Mouse (Mus musculus) kidney, embryonic 15.5 days (tissue): Measurements from ENCODE around the gene Ppp2r5c. TPM values are rescaled to one million over a fixed set of nuclear protein-coding genes. Genes with fewer than 3 reads are reported as not detected.
A peak's percentile ranks its signal among the peaks of the same experiment; 100 is the strongest.

ENCODE experiments used
- ATAC-seq: fragments of 200-750 bp; cut with Nextera tagmentation; replicated peaks from 2 replicates; pipeline ENCODE4 v1.8.0; 2017; ENCODE audit warnings: moderate TSS enrichment; ENCODE audit not compliant: low FRiP score
- H3K27ac ChIP-seq: fragments of 300-500 bp; sonication (generic); 2 replicates; pipeline ENCODE4 v1.5.1; 2015; ENCODE audit warnings: mild to moderate bottlenecking, inconsistent platforms
- H3K27me3 ChIP-seq: fragments of 300-500 bp; sonication (generic); 2 replicates; pipeline ENCODE4 v1.6.1; 2015; ENCODE audit warnings: inconsistent platforms
- H3K36me3 ChIP-seq: fragments of 300-500 bp; sonication (generic); 2 replicates; pipeline ENCODE4 v1.6.1; 2015; ENCODE audit warnings: inconsistent platforms
- H3K4me1 ChIP-seq: fragments of 300-500 bp; sonication (generic); 2 replicates; pipeline ENCODE4 v1.6.1; 2015; ENCODE audit warnings: inconsistent platforms
- H3K4me2 ChIP-seq: fragments of 300-500 bp; sonication (generic); 2 replicates; pipeline ENCODE4 v1.6.1; 2015; ENCODE audit warnings: moderate library complexity, mild to moderate bottlenecking, inconsistent platforms
- H3K4me3 ChIP-seq: fragments of 300-500 bp; sonication (generic); replicated peaks from 2 replicates; pipeline ENCODE4 v1.5.1; 2015; ENCODE audit warnings: mild to moderate bottlenecking, inconsistent platforms
- H3K9ac ChIP-seq: fragments of 300-500 bp; sonication (generic); 2 replicates; pipeline ENCODE4 v1.6.1; 2015; ENCODE audit warnings: mild to moderate bottlenecking, inconsistent platforms
- H3K9me3 ChIP-seq: fragments of 300-500 bp; sonication (generic); replicated peaks from 2 replicates; pipeline ENCODE4 v1.6.1; 2016; ENCODE audit warnings: inconsistent platforms
- whole genome bisulfite sequencing: fragments of 180-500 bp; shearing (Covaris S2); methylation state at CpG from one replicate; pipeline ENCODE4 v1.1.7; 2015; ENCODE audit warnings: mixed read lengths; 5-methylcytosine and 5-hydroxymethylcytosine counted together
- polyA plus RNA-seq: library from polyadenylated mRNA; unstranded; fragments of >200 nt; fragmentation: Nextera tagmentation; extraction: Ambion mirVana; gene quantifications from 2 replicates; pipeline ENCODE4 v1.2.1, GENCODE M21; 2015

Ppp2r5c gene
- polyA plus RNA-seq, result 141 and 143 TPM in 2 replicates

GRCm38 (mm10) chr12:110446290-110447170 is at the start of gene Ppp2r5c:
Gene Ppp2r5c, plus strand, starts transcription at chr12:110447120.
- peak; percentile 97 for ATAC-seq
- H3K4me2 ChIP-seq, result peak within 1 kb of the TSS; percentile 91

GRCm38 (mm10) chr12:110398351-110398750 is 48.6 kb upstream of the Ppp2r5c start:
- Histone ChIP-seq H3K27ac (no peak overlapping the region), H3K4me3 (no peak overlapping the region), H3K27me3 (peaks cover 9% of the 10 kb centered on the region; the same call in 1 of the 2 replicates), H3K36me3 (no peaks in the 10 kb centered on the region), H3K9me3 (no peaks in the 10 kb centered on the region), H3K4me1 (no peaks in the 10 kb centered on the region), H3K9ac (no peak overlapping the region), H3K4me2 (no peak overlapping the region)
- 23% methylated on average over 8 of the region's 8 CpGs for WGBS
- ATAC-seq, result no peak

More at GRCm38 (mm10) chr12:110446290-110447170, at the start of gene Ppp2r5c:
- Histone ChIP-seq H3K27ac (peak within 1 kb of the TSS; percentile 98), H3K9me3 (no peaks in the 10 kb centered on the region), H3K27me3 (peaks cover 14% of the 10 kb centered on the region; the same call in 1 of the 2 replicates), H3K9ac (peak within 1 kb of the TSS; percentile 87), H3K4me1 (peaks cover 16% of the 10 kb centered on the region), H3K36me3 (0 out of 2 replicates have a peak, but pooled peaks cover 3% of the 10 kb centered on the region), H3K4me3 (peak within 1 kb of the TSS; percentile 95)
- under 1% methylated on average over 68 of the region's 86 CpGs for WGBS

DNA sequence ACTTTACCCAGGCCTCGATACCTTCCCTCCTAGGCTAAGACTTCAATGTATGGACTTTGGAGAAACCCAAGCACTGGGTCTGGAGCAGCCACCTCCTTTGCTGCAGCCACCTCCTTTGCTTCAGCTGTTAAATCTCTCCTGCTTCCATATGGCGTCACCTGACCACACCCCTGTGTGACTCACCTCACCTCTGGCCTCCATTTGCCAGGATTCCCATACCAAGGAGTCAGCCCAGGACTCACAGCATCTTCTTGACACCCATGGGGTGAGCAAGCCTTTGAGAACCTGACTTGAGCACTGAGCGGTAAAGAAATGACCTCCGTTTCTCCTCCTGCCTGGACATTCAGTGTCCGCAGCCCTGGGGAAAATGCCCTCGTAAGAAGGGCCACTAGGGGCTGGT is 47.8 kb upstream of the Ppp2r5c start:
- Histone ChIP-seq H3K9ac (no peak overlapping the region), H3K27me3 (peaks cover 1% of the 10 kb centered on the region; the same call in 1 of the 2 replicates), H3K36me3 (no peaks in the 10 kb centered on the region), H3K4me1 (no peaks in the 10 kb centered on the region), H3K9me3 (no peaks in the 10 kb centered on the region), H3K4me2 (no peak overlapping the region), H3K4me3 (no peak overlapping the region), H3K27ac (no peak overlapping the region)
- no peak for ATAC-seq
- 85% methylated on average over 6 of the region's 6 CpGs for WGBS

DNA sequence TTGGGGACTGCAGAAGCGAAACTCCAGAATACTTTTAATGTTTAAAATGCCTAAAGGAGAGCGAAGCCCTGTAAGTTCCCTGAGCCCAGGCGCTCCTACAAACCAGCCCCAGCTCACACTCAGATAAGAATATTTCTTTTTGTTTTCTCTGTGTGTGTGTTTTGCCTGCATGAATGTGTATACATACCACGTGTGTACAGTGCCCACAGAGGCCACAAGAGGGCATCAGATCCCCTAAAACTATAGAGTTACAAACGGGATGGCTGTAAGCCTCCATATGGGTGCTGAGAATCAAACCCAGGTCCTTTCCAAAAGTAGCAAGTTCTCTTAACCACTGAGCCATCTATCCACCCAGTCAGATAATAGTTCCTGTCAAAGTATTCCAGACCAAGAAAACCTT is 46.0 kb upstream of the Ppp2r5c start:
- H3K27me3 ChIP-seq, result no peaks in the 10 kb centered on the region; the same call in 1 of the 2 replicates
- H3K4me3 ChIP-seq, result no peak overlapping the region
- no peak overlapping the region for H3K4me2 ChIP-seq
- WGBS, result 88% methylated on average over 5 of the region's 5 CpGs
- H3K4me1 ChIP-seq, result no peaks in the 10 kb centered on the region
- ATAC-seq, result no peak
- no peak overlapping the region for H3K27ac ChIP-seq
- no peaks in the 10 kb centered on the region for H3K9me3 ChIP-seq
- H3K9ac ChIP-seq, result no peak overlapping the region
- no peaks in the 10 kb centered on the region for H3K36me3 ChIP-seq

- H3K36me3 ChIP-seq, result no peaks in the 10 kb centered on the region
- WGBS, result 89% methylated on average over 4 of the region's 4 CpGs
- H3K4me2 ChIP-seq, result no peak overlapping the region
- H3K4me3 ChIP-seq, result no peak overlapping the region
- H3K9me3 ChIP-seq, result no peaks in the 10 kb centered on the region
- H3K9ac ChIP-seq, result no peak overlapping the region
- H3K27ac ChIP-seq, result no peak overlapping the region
- no peak for ATAC-seq
- H3K4me1 ChIP-seq, result no peaks in the 10 kb centered on the region
- H3K27me3 ChIP-seq, result no peaks in the 10 kb centered on the region; the same call in 1 of the 2 replicates
Measured at GRCm38 (mm10) chr12:110401871-110402270, 45.0 kb upstream of the Ppp2r5c start.

GRCm38 (mm10) chr12:110416244-110416643 is 30.7 kb upstream of the Ppp2r5c start:
- H3K4me1 ChIP-seq, result peaks cover 11% of the 10 kb centered on the region; the same call in 1 of the 2 replicates
- H3K4me2 ChIP-seq, result no peak overlapping the region
- WGBS, result 47% methylated on average over 3 of the region's 3 CpGs
- H3K27me3 ChIP-seq, result 0 out of 2 replicates have a peak, but pooled peaks cover 8% of the 10 kb centered on the region
- no peak for ATAC-seq
- no peaks in the 10 kb centered on the region for H3K9me3 ChIP-seq
- H3K4me3 ChIP-seq, result no peak overlapping the region
- no peak overlapping the region for H3K27ac ChIP-seq
- no peak overlapping the region for H3K9ac ChIP-seq
- no peaks in the 10 kb centered on the region for H3K36me3 ChIP-seq

GRCm38 (mm10) chr12:110417023-110417986 is 29.6 kb upstream of the Ppp2r5c start:
- 51% methylated on average over 28 of the region's 28 CpGs for WGBS
- Histone ChIP-seq H3K9ac (no peak overlapping the region), H3K9me3 (no peaks in the 10 kb centered on the region), H3K27me3 (0 out of 2 replicates have a peak, but pooled peaks cover 8% of the 10 kb centered on the region), H3K36me3 (no peaks in the 10 kb centered on the region), H3K4me1 (peaks cover 11% of the 10 kb centered on the region; the same call in 1 of the 2 replicates), H3K4me3 (no peak overlapping the region), H3K4me2 (peak overlapping the region; percentile 24), H3K27ac (no peak overlapping the region)
- no peak for ATAC-seq

- 45% methylated on average over 20 of the region's 20 CpGs for WGBS
- ATAC-seq, result peak; percentile 54
- no peaks in the 10 kb centered on the region for H3K36me3 ChIP-seq
- no peaks in the 10 kb centered on the region for H3K9me3 ChIP-seq
- no peak overlapping the region for H3K4me3 ChIP-seq
- H3K27me3 ChIP-seq, result 0 out of 2 replicates have a peak, but pooled peaks cover 8% of the 10 kb centered on the region
- H3K4me2 ChIP-seq, result peak overlapping the region; percentile 24
- peaks cover 11% of the 10 kb centered on the region; the same call in 1 of the 2 replicates for H3K4me1 ChIP-seq
- H3K9ac ChIP-seq, result no peak overlapping the region
- no peak overlapping the region for H3K27ac ChIP-seq
Measured at GRCm38 (mm10) chr12:110417987-110418734, 28.8 kb upstream of the Ppp2r5c start.

- Histone ChIP-seq H3K9me3 (no peaks in the 10 kb centered on the region), H3K27ac (no peak overlapping the region), H3K27me3 (0 out of 2 replicates have a peak, but pooled peaks cover 8% of the 10 kb centered on the region), H3K9ac (no peak overlapping the region), H3K36me3 (no peaks in the 10 kb centered on the region), H3K4me2 (no peak overlapping the region), H3K4me3 (no peak overlapping the region), H3K4me1 (peaks cover 11% of the 10 kb centered on the region; the same call in 1 of the 2 replicates)
- 34% methylated on average over 8 of the region's 8 CpGs for WGBS
- ATAC-seq, result peak; percentile 36; the same call in 1 of the 2 replicates
Measured at GRCm38 (mm10) chr12:110418735-110419350, 28.1 kb upstream of the Ppp2r5c start.

GRCm38 (mm10) chr12:110419879-110420278 is 27.0 kb upstream of the Ppp2r5c start:
- H3K9ac ChIP-seq, result no peak overlapping the region
- no peaks in the 10 kb centered on the region for H3K9me3 ChIP-seq
- no peak for ATAC-seq
- H3K27me3 ChIP-seq, result 0 out of 2 replicates have a peak, but pooled peaks cover 8% of the 10 kb centered on the region
- no peak overlapping the region for H3K4me2 ChIP-seq
- no peaks in the 10 kb centered on the region for H3K36me3 ChIP-seq
- no peak overlapping the region for H3K4me3 ChIP-seq
- WGBS, result 40% methylated on average over 2 of the region's 2 CpGs
- no peak overlapping the region for H3K27ac ChIP-seq
- H3K4me1 ChIP-seq, result peaks cover 11% of the 10 kb centered on the region; the same call in 1 of the 2 replicates
